Mouse (Mus musculus): ENCODE data around the gene Hivep3. TPM values are rescaled to one million over a fixed set of nuclear protein-coding genes. Genes with fewer than 3 reads are reported as not detected.

Hivep3 gene
- polyA plus RNA-seq, 1 experiment from 2014 or later, result 6.0 TPM

- Histone ChIP-seq H3K27ac (replicated peaks) (no peak overlapping the region), H3K36me3 (ENCODE audit: control insufficient read depth, insufficient read depth, low read length) (no peaks in the 10 kb centered on the region), H3K4me1 (replicated peaks; ENCODE audit: control insufficient read depth, insufficient read depth) (peaks cover 2% of the 10 kb centered on the region; the same call in 1 of the 2 replicates), H3K27me3 (ENCODE audit: control insufficient read depth, insufficient read depth, low read length) (no peaks in the 10 kb centered on the region; the same call in 1 of the 2 replicates), H3K9ac (ENCODE audit: low read length) (no peak overlapping the region), H3K9me3 (ENCODE audit: control insufficient read depth, low read length) (no peaks in the 10 kb centered on the region), H3K4me3 (ENCODE audit: low read depth, low read length) (no peak overlapping the region), H3K4me2 (replicated peaks; ENCODE audit: low read depth) (no peak overlapping the region)
- DNase-seq (ENCODE audit: low spot score) (no peak), ATAC-seq (ENCODE audit: low FRiP score, low TSS enrichment) (no peak)
- WGBS, result 61% methylated on average over 5 of the region's 5 CpGs
- TF ChIP-seq CTCF (IDR thresholded peaks at IDR 0.05; ENCODE audit: low read depth), result no peak
- TF ChIP-seq EP300 (optimal IDR thresholded peaks at IDR 0.05), result no peak
These were observed 233.6 kb downstream of the Hivep3 start for GRCm38 (mm10) chr4:119967073-119967608.

- no peak overlapping the region for H3K4me2 ChIP-seq (replicated peaks; ENCODE audit: low read depth)
- 54% methylated on average over 2 of the region's 2 CpGs for WGBS
- no peak for ATAC-seq (ENCODE audit: low FRiP score, low TSS enrichment)
These were observed 234.1 kb downstream of the Hivep3 start for GRCm38 (mm10) chr4:119967636-119968035.

DNA sequence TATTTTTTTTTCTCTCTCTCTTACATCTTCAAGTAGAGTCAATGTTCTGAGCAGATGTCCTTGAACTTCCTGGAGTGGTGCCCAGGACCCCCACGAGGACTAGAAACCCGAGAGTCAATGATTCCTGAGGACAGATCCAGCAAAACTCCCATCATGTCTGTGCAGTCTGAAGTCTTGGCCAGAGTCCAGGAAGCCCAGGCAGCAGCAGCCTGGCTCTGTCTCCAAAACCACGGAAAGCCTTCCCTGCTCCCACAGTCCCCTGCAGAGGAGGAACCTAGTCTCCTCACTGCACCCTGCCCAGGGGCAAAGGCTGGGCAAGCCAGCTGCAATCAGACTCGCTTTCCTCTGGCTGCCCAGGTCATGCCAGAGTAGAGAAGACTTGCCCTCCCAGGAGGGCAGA lies 234.5 kb downstream of the Hivep3 start:
- no peak overlapping the region for H3K4me2 ChIP-seq (replicated peaks; ENCODE audit: low read depth)
- no peak overlapping the region for H3K4me3 ChIP-seq (ENCODE audit: low read depth, low read length)
- peaks cover 2% of the 10 kb centered on the region; the same call in 1 of the 2 replicates for H3K4me1 ChIP-seq (replicated peaks; ENCODE audit: control insufficient read depth, insufficient read depth)
- H3K9me3 ChIP-seq (ENCODE audit: control insufficient read depth, low read length), result no peaks in the 10 kb centered on the region
- H3K9ac ChIP-seq (ENCODE audit: low read length), result no peak overlapping the region
- TF ChIP-seq EP300 (optimal IDR thresholded peaks at IDR 0.05), result no peak
- TF ChIP-seq CTCF (IDR thresholded peaks at IDR 0.05; ENCODE audit: low read depth), result no peak
- no peak overlapping the region for H3K27ac ChIP-seq (replicated peaks)
- H3K36me3 ChIP-seq (ENCODE audit: control insufficient read depth, insufficient read depth, low read length), result no peaks in the 10 kb centered on the region
- H3K27me3 ChIP-seq (ENCODE audit: control insufficient read depth, insufficient read depth, low read length), result no peaks in the 10 kb centered on the region; the same call in 1 of the 2 replicates
- DNase-seq (ENCODE audit: low spot score) (peak; percentile 24), ATAC-seq (ENCODE audit: low FRiP score, low TSS enrichment) (no peak)
- 18% methylated on average over 4 of the region's 4 CpGs for WGBS

More at GRCm38 (mm10) chr4:119967636-119968035, 234.1 kb downstream of the Hivep3 start:
- Histone ChIP-seq H3K4me3 (ENCODE audit: low read depth, low read length) (no peak overlapping the region), H3K27me3 (ENCODE audit: control insufficient read depth, insufficient read depth, low read length) (no peaks in the 10 kb centered on the region; the same call in 1 of the 2 replicates), H3K9ac (ENCODE audit: low read length) (no peak overlapping the region), H3K9me3 (ENCODE audit: control insufficient read depth, low read length) (no peaks in the 10 kb centered on the region), H3K27ac (replicated peaks) (no peak overlapping the region), H3K36me3 (ENCODE audit: control insufficient read depth, insufficient read depth, low read length) (no peaks in the 10 kb centered on the region), H3K4me1 (replicated peaks; ENCODE audit: control insufficient read depth, insufficient read depth) (peaks cover 2% of the 10 kb centered on the region; the same call in 1 of the 2 replicates)
- no peak for TF ChIP-seq CTCF (IDR thresholded peaks at IDR 0.05; ENCODE audit: low read depth)
- no peak for DNase-seq (ENCODE audit: low spot score)

DNA sequence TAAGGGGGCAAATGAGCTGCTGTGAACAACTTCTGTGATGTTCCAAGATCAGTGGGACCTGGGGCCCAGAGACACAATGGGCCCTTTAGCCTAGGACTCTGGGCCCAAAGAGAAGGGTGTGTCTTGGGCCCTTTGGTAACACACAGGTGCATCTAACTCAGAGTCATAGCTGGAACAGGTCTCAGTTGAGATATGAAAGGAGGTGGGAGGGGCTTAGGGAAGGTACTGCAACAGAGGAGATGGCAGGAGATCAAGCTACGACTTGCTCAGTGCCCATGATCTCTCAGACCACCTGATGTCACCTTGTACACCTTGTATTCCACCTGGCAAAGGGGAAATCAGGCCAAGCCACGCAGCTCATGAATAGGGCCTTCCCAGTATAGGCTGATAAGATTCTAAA lies 235.3 kb downstream of the Hivep3 start:
- ATAC-seq (ENCODE audit: low FRiP score, low TSS enrichment) (no peak), DNase-seq (ENCODE audit: low spot score) (no peak)
- no peak overlapping the region for H3K4me3 ChIP-seq (ENCODE audit: low read depth, low read length)
- H3K4me1 ChIP-seq (replicated peaks; ENCODE audit: control insufficient read depth, insufficient read depth), result peaks cover 2% of the 10 kb centered on the region; the same call in 1 of the 2 replicates
- H3K27ac ChIP-seq (replicated peaks), result no peak overlapping the region
- TF ChIP-seq EP300 (optimal IDR thresholded peaks at IDR 0.05) (no peak), CTCF (IDR thresholded peaks at IDR 0.05; ENCODE audit: low read depth) (no peak)
- H3K9ac ChIP-seq (ENCODE audit: low read length), result no peak overlapping the region
- 70% methylated on average over 2 of the region's 2 CpGs for WGBS
- no peaks in the 10 kb centered on the region for H3K9me3 ChIP-seq (ENCODE audit: control insufficient read depth, low read length)
- no peaks in the 10 kb centered on the region; the same call in 1 of the 2 replicates for H3K27me3 ChIP-seq (ENCODE audit: control insufficient read depth, insufficient read depth, low read length)
- no peaks in the 10 kb centered on the region for H3K36me3 ChIP-seq (ENCODE audit: control insufficient read depth, insufficient read depth, low read length)
- no peak overlapping the region for H3K4me2 ChIP-seq (replicated peaks; ENCODE audit: low read depth)

- H3K36me3 ChIP-seq (ENCODE audit: control insufficient read depth, insufficient read depth, low read length), result no peaks in the 10 kb centered on the region
- WGBS, result 46% methylated on average over 9 of the region's 9 CpGs
- ATAC-seq (ENCODE audit: low FRiP score, low TSS enrichment), result no peak
These were observed 236.6 kb downstream of the Hivep3 start for GRCm38 (mm10) chr4:119970166-119970565.

DNA sequence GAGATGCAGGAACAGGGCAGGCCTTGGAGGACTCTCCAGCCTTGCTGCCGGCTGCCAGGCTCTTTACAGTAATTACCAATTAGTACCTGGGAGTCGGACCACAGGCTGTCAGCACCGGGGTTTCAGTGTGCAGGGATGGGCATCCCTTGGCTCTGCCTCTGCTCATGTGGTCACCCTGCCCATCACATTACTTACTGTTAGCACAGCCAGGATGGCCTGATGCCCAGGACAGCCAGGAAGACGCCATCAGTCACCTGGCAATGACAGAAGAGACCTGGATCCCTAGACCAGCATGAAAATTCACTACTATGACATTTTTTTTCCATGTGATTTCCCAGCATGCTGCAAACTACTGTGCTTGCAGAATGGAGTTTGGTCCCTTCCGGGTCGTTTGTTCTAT lies 238.8 kb downstream of the Hivep3 start:
- ATAC-seq (ENCODE audit: low FRiP score, low TSS enrichment), result no peak
- H3K9ac ChIP-seq (ENCODE audit: low read length), result no peak overlapping the region
- no peaks in the 10 kb centered on the region for H3K9me3 ChIP-seq (ENCODE audit: control insufficient read depth, low read length)
- TF ChIP-seq CTCF (IDR thresholded peaks at IDR 0.05; ENCODE audit: low read depth) (no peak), EP300 (optimal IDR thresholded peaks at IDR 0.05) (no peak)
- DNase-seq (ENCODE audit: low spot score), result no peak
- peaks cover 2% of the 10 kb centered on the region; the same call in 1 of the 2 replicates for H3K4me1 ChIP-seq (replicated peaks; ENCODE audit: control insufficient read depth, insufficient read depth)
- H3K27me3 ChIP-seq (ENCODE audit: control insufficient read depth, insufficient read depth, low read length), result no peaks in the 10 kb centered on the region; the same call in 1 of the 2 replicates
- no peak overlapping the region for H3K4me2 ChIP-seq (replicated peaks; ENCODE audit: low read depth)
- H3K27ac ChIP-seq (replicated peaks), result no peak overlapping the region
- no peak overlapping the region for H3K4me3 ChIP-seq (ENCODE audit: low read depth, low read length)
- 82% methylated on average over 6 of the region's 6 CpGs for WGBS
- no peaks in the 10 kb centered on the region for H3K36me3 ChIP-seq (ENCODE audit: control insufficient read depth, insufficient read depth, low read length)

More at GRCm38 (mm10) chr4:119970166-119970565, 236.6 kb downstream of the Hivep3 start:
- TF ChIP-seq EP300 (optimal IDR thresholded peaks at IDR 0.05) (no peak), CTCF (IDR thresholded peaks at IDR 0.05; ENCODE audit: low read depth) (no peak)
- Histone ChIP-seq H3K27me3 (ENCODE audit: control insufficient read depth, insufficient read depth, low read length) (no peaks in the 10 kb centered on the region; the same call in 1 of the 2 replicates), H3K4me1 (replicated peaks; ENCODE audit: control insufficient read depth, insufficient read depth) (peaks cover 2% of the 10 kb centered on the region; the same call in 1 of the 2 replicates), H3K4me3 (ENCODE audit: low read depth, low read length) (no peak overlapping the region), H3K4me2 (replicated peaks; ENCODE audit: low read depth) (no peak overlapping the region), H3K9ac (ENCODE audit: low read length) (no peak overlapping the region), H3K27ac (replicated peaks) (no peak overlapping the region), H3K9me3 (ENCODE audit: control insufficient read depth, low read length) (no peaks in the 10 kb centered on the region)
- DNase-seq (ENCODE audit: low spot score), result no peak
